Comparison of ENCODE assay signal across 8 mouse cellular contexts in genomic region chr7:111368296-111369004, GRCm38 (mm10).
"Had no signal": no experiment of that assay in that cellular context is flagged by ENCODE, and none has a peak within 500 bp of the region (broad histone marks: within the 10 kb centered on the region; RNA-seq: fewer than 3 reads in every experiment).

No protein-coding gene starts in this region.

- H3K4me2 ChIP-seq: limb, embryonic 15.5 days; liver, embryonic 12.5 days; lung, embryonic 15.5 days; midbrain, embryonic 13.5 days had no signal

- H3K36me3 ChIP-seq: limb, embryonic 15.5 days; liver, embryonic 12.5 days; lung, embryonic 15.5 days; midbrain, embryonic 13.5 days had no signal

- H3K9ac ChIP-seq: limb, embryonic 15.5 days; liver, embryonic 12.5 days; lung, embryonic 15.5 days; midbrain, embryonic 13.5 days had no signal

- H3K27ac ChIP-seq: limb, embryonic 15.5 days; liver, embryonic 12.5 days; lung, embryonic 15.5 days; midbrain, embryonic 13.5 days had no signal

- ATAC-seq: liver, embryonic 12.5 days; midbrain, embryonic 13.5 days had no signal

- H3K4me3 ChIP-seq: limb, embryonic 15.5 days; liver, embryonic 12.5 days; lung, embryonic 15.5 days; midbrain, embryonic 13.5 days had no signal

- H3K27me3 ChIP-seq: limb, embryonic 15.5 days; liver, embryonic 12.5 days; lung, embryonic 15.5 days; midbrain, embryonic 13.5 days had no signal

- H3K4me1 ChIP-seq: liver, embryonic 12.5 days; lung, embryonic 15.5 days had no signal

- DNase-seq: kidney, adult 9 months; kidney, postnatal 14 days; right cerebral cortex, postnatal 14 days; thymus, postnatal 36 days had no signal

- H3K9me3 ChIP-seq: limb, embryonic 15.5 days; liver, embryonic 12.5 days; lung, embryonic 15.5 days; midbrain, embryonic 13.5 days had no signal
